Mouse (Mus musculus): ENCODE measurements at regions not wholly inside any gene's neighbourhood (a gene's known extent, or its start where the extent isn't known, plus 50 kb on each side); places are given as distances from the start of the nearest gene placed in this dataset.

DNA sequence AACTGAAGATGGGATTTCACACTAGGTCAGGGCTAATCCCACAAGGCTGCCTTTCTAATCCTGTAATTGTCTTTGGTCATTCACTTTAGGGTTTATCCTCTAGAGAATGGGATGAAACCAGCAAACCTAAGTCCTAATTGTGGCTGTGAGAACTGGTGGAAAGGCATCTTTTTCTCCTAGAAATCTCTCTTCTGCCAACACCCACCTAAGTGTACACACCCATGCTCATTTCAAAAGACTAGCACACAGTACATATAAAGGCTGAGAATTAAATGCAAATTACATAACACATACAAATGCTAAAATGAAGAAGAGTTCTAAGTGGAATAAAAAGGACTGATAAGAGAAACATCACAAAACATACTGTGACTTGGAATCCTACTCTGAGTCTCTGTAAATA lies 579.5 kb downstream of the Eepd1 start:
- DNase-seq: no peak

DNA sequence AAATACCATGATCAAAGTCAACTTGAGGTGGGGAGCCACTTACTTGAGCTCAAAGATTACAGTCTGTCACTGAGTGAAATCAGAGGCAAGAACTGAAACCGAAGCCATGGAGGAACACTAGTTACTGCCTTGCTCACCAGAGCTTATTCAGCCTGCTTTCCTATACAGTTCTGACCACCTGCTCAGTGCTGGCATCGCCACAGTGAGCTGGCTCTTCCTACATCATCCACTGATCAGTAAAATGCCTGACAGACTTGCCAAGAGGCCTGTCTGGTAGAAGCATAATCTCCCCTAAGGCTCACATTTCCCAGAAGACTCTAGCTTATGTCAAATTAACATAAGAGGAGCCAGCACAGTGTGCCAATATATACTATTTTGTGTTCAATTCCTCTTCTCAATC lies 595.7 kb downstream of the Eepd1 start:
- peak; percentile 31 to 68 for DNase-seq

DNA sequence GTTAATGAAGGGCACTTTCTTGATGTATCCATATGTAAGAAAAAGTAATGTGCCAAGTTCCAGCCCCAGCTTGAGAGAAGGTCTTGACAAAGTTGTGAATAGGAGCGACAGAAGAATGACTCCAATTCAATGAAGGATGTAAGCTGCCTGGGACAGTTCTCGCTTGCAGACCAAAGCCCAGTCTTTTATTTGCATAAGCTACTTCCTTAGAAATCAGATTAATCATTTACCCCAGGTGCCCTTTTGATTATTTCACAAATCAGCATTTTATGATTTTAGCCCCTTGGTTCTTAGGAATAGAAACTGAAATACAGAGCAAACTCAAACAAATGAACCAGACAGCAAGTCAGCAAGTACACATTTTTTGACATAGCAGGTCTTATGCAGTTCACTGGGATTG lies 605.2 kb downstream of the Eepd1 start:
- DNase-seq: no peak

DNA sequence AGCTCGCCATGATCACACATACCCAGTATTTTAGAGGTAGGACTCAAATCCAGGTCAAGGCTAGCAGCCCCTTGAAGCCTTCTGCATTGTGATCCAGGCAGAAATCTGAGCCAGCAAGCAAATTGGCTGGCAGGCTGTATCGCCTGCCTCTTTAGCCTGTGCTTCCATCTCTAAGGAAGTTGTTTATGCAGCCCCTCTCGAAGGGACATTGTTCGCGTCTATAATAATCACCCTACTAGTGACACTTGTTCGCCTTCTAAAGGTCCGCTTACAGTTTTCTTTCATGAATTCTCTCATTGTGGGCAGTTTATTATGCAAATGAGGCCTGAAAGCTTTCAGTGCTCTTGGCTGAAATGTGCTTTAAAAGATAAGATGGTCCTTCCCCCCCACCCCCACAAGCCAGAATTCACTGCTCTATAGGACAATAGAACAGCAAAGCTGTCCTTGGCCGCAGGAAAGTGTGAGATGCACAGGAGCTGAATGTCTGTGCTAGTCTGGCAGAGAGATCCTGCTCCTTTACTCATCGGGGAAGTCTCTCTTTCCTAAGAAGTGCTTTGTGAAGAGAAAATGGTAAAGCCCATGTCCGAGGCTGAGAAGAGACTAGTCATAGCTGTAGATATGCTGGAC lies 610.8 kb downstream of the Eepd1 start:
- peak in 1 of 2 experiments; percentile 10 for DNase-seq

DNA sequence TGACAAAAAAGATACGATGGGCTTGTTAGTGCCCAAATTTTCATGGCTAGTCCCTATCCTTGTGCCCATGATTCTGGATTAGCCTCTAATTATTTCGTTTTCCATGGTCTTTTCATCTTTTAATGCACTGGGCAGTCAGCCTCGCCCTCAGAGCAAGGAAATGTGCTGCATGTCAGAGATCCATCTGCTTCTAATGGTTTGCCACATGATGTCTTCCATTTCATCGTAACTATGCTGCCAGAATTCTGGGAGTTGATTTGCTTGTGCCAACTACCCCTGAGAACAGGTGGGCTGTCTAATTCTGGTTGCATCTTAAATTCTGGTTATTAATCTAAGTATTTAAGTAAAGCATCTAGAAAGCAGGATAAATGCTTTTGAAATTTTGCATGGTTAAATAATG lies 622.8 kb downstream of the Eepd1 start:
- DNase-seq: peak; percentile 41 to 74

DNA sequence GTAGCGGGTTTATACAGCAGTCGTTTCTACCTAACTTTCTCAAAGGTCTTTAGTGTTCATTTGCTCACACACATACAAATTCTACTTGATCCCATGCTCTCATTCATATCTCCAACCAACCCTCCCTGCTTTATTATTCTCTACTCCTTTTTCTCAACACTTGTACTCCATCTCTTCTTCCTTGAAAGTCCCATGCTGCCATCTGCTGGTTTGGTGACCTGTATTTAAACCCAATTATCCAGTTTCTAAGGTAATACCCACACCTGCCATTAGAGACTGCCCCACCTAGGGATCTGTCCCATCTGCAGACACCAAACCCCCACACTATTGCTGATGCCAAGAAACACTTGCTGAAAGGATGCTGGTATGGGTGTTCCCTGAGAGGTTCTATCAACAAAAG lies 611.5 kb upstream of the B3gat1 start:
- peak; percentile 65 to 76 for DNase-seq

DNA sequence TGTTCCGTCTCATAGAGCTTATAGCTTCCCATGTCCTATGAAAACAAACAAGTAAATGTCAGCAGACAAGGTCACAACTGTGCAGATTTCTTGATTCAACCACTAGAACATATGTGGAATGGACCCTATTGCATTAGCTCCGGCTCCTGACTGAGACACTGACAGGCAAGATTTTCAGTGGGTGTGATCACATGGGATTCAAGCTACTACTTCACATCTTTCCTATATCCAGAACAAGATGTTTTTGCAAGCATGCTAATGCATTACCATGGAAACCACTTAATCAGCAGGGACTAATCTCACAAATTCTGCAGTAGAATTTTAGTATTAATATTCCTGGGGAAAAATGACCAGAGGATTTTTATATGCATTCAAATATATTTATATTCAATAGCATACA lies 598.9 kb upstream of the B3gat1 start:
- no peak for DNase-seq
